Mouse (Mus musculus): ENCODE results near the gene Cox8a.

GRCm38 (mm10) chr19:7177804-7178511, 39.5 kb downstream of the Cox8a start:
- no peak for TF ChIP-seq CTCF (IDR thresholded peaks at IDR 0.05; ENCODE audit: borderline replicate concordance, control insufficient read depth, extremely low read depth, insufficient read depth, low read length, poor library complexity)
- no peak for TF ChIP-seq POLR2A (IDR thresholded peaks at IDR 0.05; ENCODE audit: control insufficient read depth, extremely low read depth, insufficient read depth, low read length, poor library complexity)

Data from thymus, adult 2 months (tissue).